Mouse (Mus musculus) cerebellum, adult 2 months (tissue): ENCODE measurements around the gene Ikzf3. TPM values are rescaled to one million over a fixed set of nuclear protein-coding genes. Genes with fewer than 3 reads are reported as not detected.

Experiments used
- DNase-seq, 2 experiments: peaks; one replicate each; pipeline ENCODE4 v3.0.0; 2021
- H3K27ac ChIP-seq: fragments of 200-500 bp; 2 replicates; pipeline ENCODE4 v1.5.1; 2012; ENCODE audit warnings: low read length, control low read depth, inconsistent platforms; ENCODE audit not compliant: insufficient read depth
- H3K27me3 ChIP-seq: fragments of 200-500 bp; 2 replicates; pipeline ENCODE4 v1.6.1; 2012; ENCODE audit warnings: inconsistent platforms, mild to moderate bottlenecking, low read length, moderate library complexity; ENCODE audit not compliant: control insufficient read depth, insufficient read depth
- H3K4me1 ChIP-seq: fragments of 200-500 bp; 2 replicates; pipeline ENCODE4 v1.6.1; 2011; ENCODE audit warnings: low read length; ENCODE audit not compliant: control insufficient read depth, insufficient read depth
- H3K4me3 ChIP-seq: fragments of 200-500 bp; replicated peaks from 2 replicates; pipeline ENCODE3; 2011; ENCODE audit warnings: mild to moderate bottlenecking, low read depth, low read length, control low read depth; ENCODE audit not compliant: insufficient read depth
- CTCF ChIP-seq: fragments of 200-500 bp; IDR thresholded peaks from 2 replicates; pipeline ENCODE4 v1.5.1; 2011; ENCODE audit warnings: low read depth, mild to moderate bottlenecking, control low read depth, low read length, moderate library complexity, borderline replicate concordance; ENCODE audit not compliant: insufficient read depth
- POLR2A ChIP-seq: fragments of 200-500 bp; IDR thresholded peaks from 2 replicates; pipeline ENCODE4 v1.6.1; 2011; ENCODE audit warnings: low read length, control low read depth, borderline replicate concordance; ENCODE audit not compliant: insufficient read depth
- WGBS: fragments of 180-500 bp; shearing (Covaris S2); methylation state at CpG from one replicate; pipeline ENCODE4 v1.1.7; 2018; 5-methylcytosine and 5-hydroxymethylcytosine counted together
- polyA plus RNA-seq: library from polyadenylated mRNA; depleted of rRNA; stranded (reverse); fragments of >200 nt; gene quantifications from 2 replicates; pipeline ENCODE4 v1.2.3, GENCODE M21; 2012

Gene Ikzf3
- polyA plus RNA-seq, 1 experiment, result 0.07 TPM

- no peak for DNase-seq
- no peak overlapping the region for H3K4me3 ChIP-seq
- TF ChIP-seq POLR2A (no peak), CTCF (no peak)
- H3K27me3 ChIP-seq, result no peaks in the 10 kb centered on the region
- H3K27ac ChIP-seq, result no peak overlapping the region
- WGBS, result 55% methylated on average over 7 of the region's 7 CpGs
- H3K4me1 ChIP-seq, result no peaks in the 10 kb centered on the region
Observed at GRCm38 (mm10) chr11:98560942-98561341, 15.1 kb upstream of the Ikzf3 start.

DNA sequence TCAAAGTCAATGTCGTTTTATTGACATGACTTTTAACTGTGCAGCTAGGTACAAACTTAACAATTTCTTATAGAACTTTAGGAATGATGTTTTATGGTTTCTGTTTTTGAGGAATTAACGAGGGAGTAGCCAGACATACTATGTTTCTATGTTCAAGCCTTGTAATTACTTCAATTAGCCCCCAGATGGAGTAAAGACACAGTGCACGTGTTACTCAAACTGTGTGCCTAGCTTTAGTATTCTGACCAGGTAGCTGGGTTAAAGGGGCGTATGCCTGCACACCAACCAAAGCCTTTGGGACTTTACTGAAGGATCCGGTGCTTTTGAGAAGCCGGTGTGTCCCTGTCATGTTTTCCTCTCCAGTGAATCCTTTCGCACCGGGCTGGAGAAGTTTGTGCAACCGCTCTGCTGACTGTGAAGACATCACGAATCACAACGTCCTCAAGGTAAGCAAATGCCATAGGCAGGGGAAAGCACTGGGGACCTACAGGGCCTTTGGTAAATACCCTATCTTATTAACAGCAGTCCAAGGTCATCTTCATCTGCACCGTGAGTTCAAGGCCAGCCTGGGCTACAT is 9.4 kb upstream of the Ikzf3 start:
- Histone ChIP-seq H3K27ac (no peak overlapping the region), H3K4me3 (no peak overlapping the region), H3K27me3 (no peaks in the 10 kb centered on the region), H3K4me1 (no peaks in the 10 kb centered on the region; the same call in 1 of the 2 replicates)
- TF ChIP-seq CTCF (no peak), POLR2A (no peak)
- DNase-seq, result no peak
- WGBS, result 62% methylated on average over 12 of the region's 12 CpGs

DNA sequence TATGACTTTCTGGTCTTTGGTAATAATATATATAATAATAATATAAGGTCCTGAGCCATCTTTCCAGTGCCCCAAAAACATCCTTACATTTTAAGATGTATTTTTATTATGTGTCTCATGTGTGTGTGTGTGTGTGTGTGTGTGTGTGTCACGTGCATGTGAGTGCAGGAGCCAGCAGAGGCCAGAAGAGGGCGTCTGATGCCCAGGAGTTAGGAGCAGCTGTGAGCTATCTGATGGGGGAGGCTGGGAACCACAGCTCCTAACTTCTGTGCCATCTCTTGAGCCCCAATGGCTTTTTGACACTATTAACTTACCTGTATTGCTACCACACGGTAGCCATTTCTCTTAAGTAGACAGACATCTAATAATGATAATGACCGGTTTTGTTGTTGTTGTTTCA is 8.1 kb upstream of the Ikzf3 start:
- H3K27me3 ChIP-seq, result no peaks in the 10 kb centered on the region
- no peak overlapping the region for H3K27ac ChIP-seq
- TF ChIP-seq CTCF, result no peak
- TF ChIP-seq POLR2A, result no peak
- no peak for DNase-seq
- H3K4me3 ChIP-seq, result no peak overlapping the region
- 91% methylated on average over 4 of the region's 4 CpGs for WGBS
- H3K4me1 ChIP-seq, result no peaks in the 10 kb centered on the region; the same call in 1 of the 2 replicates

- Histone ChIP-seq H3K4me3 (peak within 1 kb of the TSS; percentile 90), H3K27ac (peak within 1 kb of the TSS; percentile 94), H3K4me1 (no peaks in the 10 kb centered on the region; the same call in 1 of the 2 replicates), H3K27me3 (no peaks in the 10 kb centered on the region; the same call in 1 of the 2 replicates)
- TF ChIP-seq POLR2A, result peak; percentile 83
- TF ChIP-seq CTCF, result no peak
- 1% methylated on average over 51 of the region's 51 CpGs for WGBS
- peak; percentile 92 to 95 for DNase-seq
Observed at GRCm38 (mm10) chr11:98550975-98551828, 5.4 kb upstream of the Ikzf3 start, which contains the start of gene Zpbp2. Gene Zpbp2 (plus strand): TSS chr11:98551097.

DNA sequence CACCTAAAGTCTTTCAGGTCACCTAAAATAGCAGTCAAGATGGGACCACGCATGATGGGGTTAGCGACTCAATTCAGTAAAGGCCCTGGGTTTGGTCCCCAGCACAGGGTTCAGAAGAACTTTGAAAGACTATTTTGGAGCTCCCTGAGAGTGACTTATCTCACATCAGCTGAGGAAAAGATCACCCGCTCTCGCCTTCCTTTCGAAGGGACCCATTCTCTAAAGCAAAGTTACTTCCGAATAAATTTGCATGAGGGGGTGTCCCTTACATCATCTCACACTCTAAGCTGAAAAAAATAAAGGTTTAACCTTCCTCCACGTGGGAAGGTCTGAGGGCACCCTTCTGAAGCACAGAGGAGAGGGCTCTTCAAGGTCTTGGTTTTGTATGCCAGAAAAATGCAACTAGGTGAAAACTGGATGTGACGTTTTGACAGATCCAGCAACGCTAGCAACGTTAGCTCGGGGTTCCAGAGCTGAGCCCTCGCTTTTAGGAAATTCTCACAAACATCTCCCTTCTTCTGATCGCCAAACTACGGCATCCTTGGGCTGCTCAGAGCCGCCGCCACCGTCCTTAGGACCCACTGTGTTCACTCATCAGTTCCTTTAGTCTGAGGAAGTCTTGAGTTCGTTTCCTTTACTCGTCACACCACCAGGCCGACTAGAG is 4.6 kb upstream of the Ikzf3 start:
- TF ChIP-seq CTCF, result no peak
- TF ChIP-seq POLR2A, result no peak
- WGBS, result 19% methylated on average over 20 of the region's 20 CpGs
- Histone ChIP-seq H3K4me3 (peak overlapping the region; percentile 90), H3K27ac (no peak overlapping the region), H3K27me3 (peaks cover 4% of the 10 kb centered on the region; the same call in 1 of the 2 replicates), H3K4me1 (no peaks in the 10 kb centered on the region; the same call in 1 of the 2 replicates)
- DNase-seq, result peak in 1 of 2 experiments; percentile 11

DNA sequence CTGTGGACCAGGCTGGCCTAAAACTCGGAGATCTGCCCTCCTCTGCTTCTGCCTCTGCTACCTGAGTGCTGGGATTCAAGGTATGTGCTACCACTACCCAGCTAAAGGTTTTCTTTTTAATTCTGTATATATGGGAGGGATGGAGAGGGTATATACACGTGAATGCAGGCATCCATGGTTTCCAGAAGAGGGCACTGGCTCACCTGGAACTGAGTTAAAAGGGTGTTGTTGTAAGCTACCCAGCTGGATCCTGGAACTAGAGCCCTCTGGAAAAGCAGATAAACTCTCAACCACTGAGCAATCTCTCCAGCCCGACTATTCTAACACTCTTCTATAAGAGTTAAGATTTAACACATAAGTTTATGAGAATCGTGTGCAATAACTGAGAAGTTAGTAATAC is 3.5 kb upstream of the Ikzf3 start:
- 80% methylated on average over 4 of the region's 4 CpGs for WGBS
- Histone ChIP-seq H3K4me1 (no peaks in the 10 kb centered on the region; the same call in 1 of the 2 replicates), H3K27me3 (peaks cover 4% of the 10 kb centered on the region; the same call in 1 of the 2 replicates), H3K27ac (no peak overlapping the region), H3K4me3 (no peak overlapping the region)
- no peak for TF ChIP-seq CTCF
- no peak for DNase-seq

GRCm38 (mm10) chr11:98547308-98547693 is 1.5 kb upstream of the Ikzf3 start:
- 54% methylated on average over 3 of the region's 3 CpGs for WGBS
- no peak overlapping the region for H3K4me3 ChIP-seq
- DNase-seq, result no peak
- no peaks in the 10 kb centered on the region; the same call in 1 of the 2 replicates for H3K4me1 ChIP-seq
- no peak overlapping the region for H3K27ac ChIP-seq
- peaks cover 5% of the 10 kb centered on the region; the same call in 1 of the 2 replicates for H3K27me3 ChIP-seq
- TF ChIP-seq POLR2A (no peak), CTCF (no peak)
